Mouse (Mus musculus) cerebellum, postnatal 36 days (tissue): ENCODE measurements at regions not wholly inside any gene's neighbourhood (a gene's known extent, or its start where the extent isn't known, plus 50 kb on each side); places are given as distances from the start of the nearest gene placed in this dataset.

ENCODE experiments used
- DNase-seq, 2 experiments: peaks; one replicate each; pipeline ENCODE4 v3.0.0; 2021 to 2022; ENCODE audit warnings: mixed read lengths in 2 of 2

- DNase-seq: no peak
Observed at GRCm38 (mm10) chr5:100981849-100982572, 136.5 kb downstream of the Gpat3 start.

GRCm38 (mm10) chr5:100976736-100977135, 131.2 kb downstream of the Gpat3 start:
- no peak for DNase-seq

- DNase-seq: no peak
Observed at GRCm38 (mm10) chr5:100951210-100951609, 105.7 kb downstream of the Gpat3 start.
